Comparison of ENCODE assay signal across 21 mouse cellular contexts in genomic region chr2:17854088-17854487, GRCm38 (mm10).
DNase-seq lines count a peak whose midpoint lies in the region; ATAC-seq and TF ChIP-seq lines count a peak whose summit lies in the region.
"Had no signal": no experiment of that assay in that cellular context is flagged by ENCODE, and none has a peak within 500 bp of the region (broad histone marks: within the 10 kb centered on the region; RNA-seq: fewer than 3 reads in every experiment).

No protein-coding gene starts in this region.

- in situ Hi-C loops in CH12.LX (cut with MboI; ENCODE audit: low pct_ligation_motif_present, low pct_unique_long_range_greater_than_20kb, low sequenced_read_pairs), result no loop called here

- peak; percentile 72 for TF ChIP-seq EP300 in CH12.LX (IDR thresholded peaks at IDR 0.05; ENCODE audit: low read length)

- WGBS in hindbrain, embryonic 14.5 days, result 34% methylated on average over 3 of the region's 3 CpGs
- 46% methylated on average over 3 of the region's 3 CpGs for WGBS in hindbrain, embryonic 13.5 days

- dilution Hi-C loops in CH12.LX (cut with MboI; ENCODE audit: extremely low pct_ligation_motif_present, extremely low pct_unique_long_range_greater_than_20kb, low sequenced_read_pairs), result no loop called here

- no peak for TF ChIP-seq POLR2A in CH12.LX (IDR thresholded peaks at IDR 0.05; ENCODE audit: low read depth, low read length)

- H3K4me3 ChIP-seq in hindbrain, embryonic 14.5 days (replicated peaks; ENCODE audit: low read length), result no peak overlapping the region
- no peak overlapping the region for H3K4me3 ChIP-seq in hindbrain, embryonic 13.5 days
- no peak overlapping the region for H3K4me3 ChIP-seq in CH12.LX (replicated peaks in 1 of 3; ENCODE audit: low read depth in 2 of 3, low read length in 2 of 3, poor library complexity in 1 of 3)
- H3K4me3 ChIP-seq: embryonic facial prominence, embryonic 15.5 days; erythroblast, embryonic 14.5 days; forebrain, embryonic 10.5 days had no signal

- H3K27me3 ChIP-seq in hindbrain, embryonic 14.5 days (ENCODE audit: control insufficient read depth, insufficient read depth, low read length), result no peaks in the 10 kb centered on the region
- H3K27me3 ChIP-seq in hindbrain, embryonic 13.5 days, result no peaks in the 10 kb centered on the region
- no peaks in the 10 kb centered on the region for H3K27me3 ChIP-seq in CH12.LX (replicated peaks)
- H3K27me3 ChIP-seq: embryonic facial prominence, embryonic 15.5 days had no signal

- H3K9me3 ChIP-seq in hindbrain, embryonic 14.5 days (ENCODE audit: control insufficient read depth, low read length), result no peaks in the 10 kb centered on the region
- H3K9me3 ChIP-seq in hindbrain, embryonic 13.5 days, result no peaks in the 10 kb centered on the region
- no peaks in the 10 kb centered on the region for H3K9me3 ChIP-seq in CH12.LX (replicated peaks; ENCODE audit: low read length)
- H3K9me3 ChIP-seq: embryonic facial prominence, embryonic 15.5 days; forebrain, embryonic 10.5 days; heart, embryonic 10.5 days; hindbrain, embryonic 10.5 days had no signal

- TF ChIP-seq RAD21 in CH12.LX (IDR thresholded peaks at IDR 0.05; ENCODE audit: low read depth, low read length), result no peak; the same call in 1 of the 2 replicates

- no peak overlapping the region for H3K27ac ChIP-seq in hindbrain, embryonic 14.5 days
- no peak overlapping the region for H3K27ac ChIP-seq in hindbrain, embryonic 13.5 days
- H3K27ac ChIP-seq in CH12.LX (ENCODE audit: insufficient read depth, low read depth), result no peak overlapping the region
- H3K27ac ChIP-seq: embryonic facial prominence, embryonic 15.5 days; forebrain, embryonic 10.5 days; gastrocnemius, adult 2 months; heart, embryonic 10.5 days had no signal

- H3K79me2 ChIP-seq in CH12.LX (replicated peaks; ENCODE audit: control insufficient read depth, extremely low read depth, insufficient read depth, poor library complexity, severe bottlenecking), result no peaks in the 10 kb centered on the region

- intact Hi-C loops in heart, postnatal 14 days (cut with DNase I), result loop anchor here (5.0 to 10.0 kb wide), 3 partner anchors 33 to 491 kb away; no protein-coding TSS in a partner anchor

- peak overlapping the region; percentile 44; the same call in 1 of the 2 replicates for H3K4me2 ChIP-seq in hindbrain, embryonic 14.5 days (replicated peaks)
- no peak overlapping the region for H3K4me2 ChIP-seq in hindbrain, embryonic 13.5 days
- no peak overlapping the region for H3K4me2 ChIP-seq in CH12.LX (ENCODE audit: insufficient read depth, low read depth, poor library complexity, severe bottlenecking)
- H3K4me2 ChIP-seq: embryonic facial prominence, embryonic 15.5 days had no signal

- DNase-seq in hindbrain, embryonic 14.5 days (ENCODE audit: low spot score), result no peak
- DNase-seq in CH12.LX (ENCODE audit: extremely low read depth), result peak; percentile 82
- DNase-seq in neural tube, embryonic 10.5 days (ENCODE audit: extremely low spot score, low spot score), result no peak
- no peak for DNase-seq in heart, postnatal 14 days
- DNase-seq: adrenal gland, postnatal 14 days; cerebellum, adult 11-12 months; cerebellum, adult 9-11 months; cerebellum, postnatal 36 days; gastrocnemius, adult 2 months; gastrocnemius, postnatal 25 days; heart, postnatal 10 days had no signal

- TF ChIP-seq CTCF in CH12.LX (conservative IDR thresholded peaks at IDR 0.05 in 1 of 2, IDR thresholded peaks at IDR 0.05 in 1 of 2; ENCODE audit: low read depth in 2 of 2, low read length in 2 of 2), result no peak

- ATAC-seq in hindbrain, embryonic 14.5 days (ENCODE audit: low FRiP score), result no peak
- no peak for ATAC-seq in hindbrain, embryonic 13.5 days (ENCODE audit: low FRiP score)
- ATAC-seq in megakaryocyte progenitor cell, adult 5-6 weeks (replicated peaks; ENCODE audit: poor library complexity), result 0 out of 2 replicates have a peak, but pooled peaks have one; percentile 31
- ATAC-seq: CD4-positive, CD25-positive, alpha-beta regulatory T cell, adult 4 months; inflammation-experienced regulatory T-cells, adult 6 months; intestine, postnatal 0 days had no signal

- no peaks in the 10 kb centered on the region for H3K36me3 ChIP-seq in hindbrain, embryonic 14.5 days (replicated peaks; ENCODE audit: control insufficient read depth, insufficient read depth)
- H3K36me3 ChIP-seq in hindbrain, embryonic 13.5 days, result no peaks in the 10 kb centered on the region
- no peaks in the 10 kb centered on the region for H3K36me3 ChIP-seq in CH12.LX (replicated peaks in 1 of 2; ENCODE audit: control insufficient read depth in 1 of 2, insufficient read depth in 1 of 2, low read length in 1 of 2)
- H3K36me3 ChIP-seq: embryonic facial prominence, embryonic 15.5 days; forebrain, embryonic 10.5 days; heart, embryonic 10.5 days; hindbrain, embryonic 10.5 days had no signal

- peaks cover 13% of the 10 kb centered on the region for H3K4me1 ChIP-seq in hindbrain, embryonic 14.5 days (replicated peaks; ENCODE audit: control insufficient read depth, insufficient read depth, low read length)
- peaks cover 16% of the 10 kb centered on the region for H3K4me1 ChIP-seq in hindbrain, embryonic 13.5 days (replicated peaks)
- peaks cover 3 to 32% of the 10 kb centered on the region in 2 experiments; a peak in 3 of 4 replicates for H3K4me1 ChIP-seq in CH12.LX (ENCODE audit: control insufficient read depth in 1 of 2, insufficient read depth in 2 of 2)

- H3K9ac ChIP-seq in hindbrain, embryonic 14.5 days, result no peak overlapping the region
- no peak overlapping the region for H3K9ac ChIP-seq in hindbrain, embryonic 13.5 days
- H3K9ac ChIP-seq in CH12.LX (ENCODE audit: insufficient read depth, low read depth), result no peak overlapping the region
- H3K9ac ChIP-seq: embryonic facial prominence, embryonic 15.5 days had no signal

TF ChIP-seq in CH12.LX, 34 proteins besides CTCF, POLR2A, EP300 and RAD21:
- TF ChIP-seq ZKSCAN1 (IDR thresholded peaks at IDR 0.05; ENCODE audit: borderline replicate concordance, low read depth, low read length) (no peak), MYC (IDR thresholded peaks at IDR 0.05; ENCODE audit: low read depth, low read length) (0 out of 2 replicates have a peak, but pooled peaks have one; percentile 28), ETS1 (conservative IDR thresholded peaks at IDR 0.05; ENCODE audit: low read depth, low read length) (peak; percentile 44), JUN (IDR thresholded peaks at IDR 0.05; ENCODE audit: insufficient read depth, low read depth, low read length) (no peak), ELF1 (IDR thresholded peaks at IDR 0.05; ENCODE audit: low read depth, low read length) (no peak), HCFC1 (IDR thresholded peaks at IDR 0.05; ENCODE audit: low read depth, low read length) (no peak), MAFK (IDR thresholded peaks at IDR 0.05; ENCODE audit: insufficient replicate concordance, low read length) (0 out of 2 replicates have a peak, but pooled peaks have one; percentile 35), ZC3H11A (IDR thresholded peaks at IDR 0.05; ENCODE audit: low read depth, low read length) (no peak), MEF2A (IDR thresholded peaks at IDR 0.05; ENCODE audit: borderline replicate concordance, low read depth, low read length) (peak; percentile 13; the same call in 1 of the 2 replicates), USF1 (IDR thresholded peaks at IDR 0.05; ENCODE audit: low read depth, low read length) (no peak), MAZ (IDR thresholded peaks at IDR 0.05; ENCODE audit: low read depth, low read length) (no peak), BHLHE40 (IDR thresholded peaks at IDR 0.05; ENCODE audit: low read depth, low read length) (no peak), IRF4 (IDR thresholded peaks at IDR 0.05; ENCODE audit: low read depth, low read length) (peak; percentile 23; the same call in 1 of the 2 replicates), CHD2 (IDR thresholded peaks at IDR 0.05; ENCODE audit: low read length) (no peak), TCF12 (IDR thresholded peaks at IDR 0.05; ENCODE audit: low read depth, low read length) (0 out of 2 replicates have a peak, but pooled peaks have one; percentile 36)
